Mouse (Mus musculus): ENCODE data around the gene Alk.

DNA sequence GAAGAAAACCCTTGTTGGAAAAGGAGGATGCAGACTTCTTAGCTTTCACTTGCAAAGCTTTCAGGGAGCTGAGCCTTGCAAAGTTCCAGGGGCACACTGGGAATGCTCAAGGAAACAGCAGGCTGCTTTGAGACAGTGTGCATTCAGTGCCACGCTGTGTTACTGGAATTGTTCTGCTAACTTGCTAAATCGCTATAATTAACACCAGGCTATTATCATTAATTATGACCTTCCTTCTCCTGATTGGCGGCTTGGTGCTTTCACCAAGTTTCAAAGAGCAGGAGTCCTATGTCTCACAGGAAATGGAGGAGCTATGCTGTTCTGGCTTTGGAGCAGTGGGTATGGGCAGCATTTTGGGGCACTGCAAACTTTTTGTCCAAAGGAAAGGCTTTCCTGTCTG lies 43.0 kb downstream of the Alk start:
- TF ChIP-seq POLR2A (IDR thresholded peaks at IDR 0.05; ENCODE audit: low read depth, low read length), result no peak
- no peak for TF ChIP-seq CTCF (IDR thresholded peaks at IDR 0.05; ENCODE audit: borderline replicate concordance, insufficient read depth, low read length)
